ENCODE assay signal across 14 mouse cellular contexts in genomic region chr6:87746059-87746458, GRCm38 (mm10). TPM values are rescaled to one million over a fixed set of nuclear protein-coding genes. Genes with fewer than 3 reads are reported as not detected.
DNase-seq lines count a peak whose midpoint lies in the region; ATAC-seq and TF ChIP-seq lines count a peak whose summit lies in the region.
"Had no signal": no experiment of that assay in that cellular context is flagged by ENCODE, and none has a peak within 500 bp of the region (broad histone marks: within the 10 kb centered on the region; RNA-seq: fewer than 3 reads in every experiment).

No protein-coding gene starts in this region.

- no peak for TF ChIP-seq CTCF in lung, adult 2 months (IDR thresholded peaks at IDR 0.05; ENCODE audit: insufficient read depth, low read length)
- TF ChIP-seq CTCF in hindbrain, postnatal 0 days (IDR thresholded peaks at IDR 0.05; ENCODE audit: low read depth), result no peak

- DNase-seq in heart, adult 18-20 months, result peak; percentile 50 to 61
- DNase-seq in heart, postnatal 4 days, result no peak
- no peak for DNase-seq in lung, adult 2 months
- DNase-seq in lung, postnatal 14 days, result peak; percentile 24
- DNase-seq in cerebellum, adult 11-12 months, result no peak
- no peak for DNase-seq in hindbrain, postnatal 0 days (ENCODE audit: low spot score)
- DNase-seq: cerebellum, postnatal 25 days had no signal

- 30% methylated on average over 3 of the region's 3 CpGs for WGBS in lung, embryonic 15.5 days
- 35% methylated on average over 3 of the region's 3 CpGs for WGBS in lung, adult 2 months
- 61% methylated on average over 3 of the region's 3 CpGs for WGBS in heart, embryonic 13.5 days
- WGBS in hindbrain, postnatal 0 days, result 54% methylated on average over 3 of the region's 3 CpGs

- H3K4me1 ChIP-seq in lung, embryonic 15.5 days, result peaks cover 33% of the 10 kb centered on the region
- H3K4me1 ChIP-seq in lung, adult 2 months (ENCODE audit: control insufficient read depth, insufficient read depth, low read length), result no peaks in the 10 kb centered on the region
- peaks cover 14% of the 10 kb centered on the region for H3K4me1 ChIP-seq in heart, embryonic 13.5 days
- no peaks in the 10 kb centered on the region for H3K4me1 ChIP-seq in hindbrain, postnatal 0 days (ENCODE audit: insufficient read depth, low read length)
- H3K4me1 ChIP-seq: forebrain, embryonic 10.5 days; midbrain, embryonic 12.5 days had no signal

- H3K27ac ChIP-seq in lung, embryonic 15.5 days, result peak overlapping the region; percentile 53
- 0 out of 2 replicates have a peak overlapping the region, but pooled peaks have one; percentile 12 for H3K27ac ChIP-seq in heart, embryonic 13.5 days (replicated peaks)
- no peak overlapping the region for H3K27ac ChIP-seq in hindbrain, postnatal 0 days
- H3K27ac ChIP-seq: forebrain, embryonic 10.5 days; left cerebral cortex, adult 2 months; midbrain, embryonic 12.5 days had no signal

- no peak overlapping the region for H3K4me3 ChIP-seq in lung, embryonic 15.5 days
- no peak overlapping the region for H3K4me3 ChIP-seq in lung, adult 2 months (replicated peaks; ENCODE audit: extremely low read depth, low read depth, low read length)
- H3K4me3 ChIP-seq in heart, embryonic 13.5 days, result no peak overlapping the region
- H3K4me3 ChIP-seq in hindbrain, postnatal 0 days (ENCODE audit: low read length), result no peak overlapping the region
- H3K4me3 ChIP-seq: forebrain, embryonic 10.5 days; left cerebral cortex, adult 2 months; midbrain, embryonic 12.5 days had no signal

- peak; percentile 36; the same call in 1 of the 2 replicates for ATAC-seq in lung, embryonic 15.5 days (ENCODE audit: borderline replicate concordance, extremely low read depth, low FRiP score, low TSS enrichment)
- no peak for ATAC-seq in heart, embryonic 13.5 days (ENCODE audit: extremely low read depth, insufficient number of reproducible peaks, low FRiP score, low TSS enrichment)
- no peak for ATAC-seq in hindbrain, postnatal 0 days

- no peaks in the 10 kb centered on the region for H3K27me3 ChIP-seq in lung, embryonic 15.5 days
- peaks cover 8% of the 10 kb centered on the region for H3K27me3 ChIP-seq in heart, embryonic 13.5 days (replicated peaks)
- no peaks in the 10 kb centered on the region for H3K27me3 ChIP-seq in hindbrain, postnatal 0 days (ENCODE audit: insufficient read depth, low read length)
- H3K27me3 ChIP-seq: midbrain, embryonic 12.5 days had no signal

- no peak overlapping the region for H3K4me2 ChIP-seq in lung, embryonic 15.5 days
- H3K4me2 ChIP-seq in heart, embryonic 13.5 days, result no peak overlapping the region
- H3K4me2 ChIP-seq in hindbrain, postnatal 0 days (ENCODE audit: low read depth, low read length), result no peak overlapping the region
- H3K4me2 ChIP-seq: midbrain, embryonic 12.5 days had no signal

- no peaks in the 10 kb centered on the region for H3K36me3 ChIP-seq in lung, embryonic 15.5 days
- no peaks in the 10 kb centered on the region for H3K36me3 ChIP-seq in heart, embryonic 13.5 days
- no peaks in the 10 kb centered on the region for H3K36me3 ChIP-seq in hindbrain, postnatal 0 days (ENCODE audit: insufficient read depth, low read length)
- H3K36me3 ChIP-seq: forebrain, embryonic 10.5 days; G1E; midbrain, embryonic 12.5 days had no signal

- H3K9me3 ChIP-seq in lung, embryonic 15.5 days, result no peaks in the 10 kb centered on the region
- H3K9me3 ChIP-seq in heart, embryonic 13.5 days, result no peaks in the 10 kb centered on the region
- no peaks in the 10 kb centered on the region for H3K9me3 ChIP-seq in hindbrain, postnatal 0 days (ENCODE audit: low read length)
- H3K9me3 ChIP-seq: forebrain, embryonic 10.5 days; G1E; midbrain, embryonic 12.5 days had no signal

- H3K9ac ChIP-seq in lung, embryonic 15.5 days, result no peak overlapping the region
- no peak overlapping the region for H3K9ac ChIP-seq in heart, embryonic 13.5 days
- H3K9ac ChIP-seq in hindbrain, postnatal 0 days (replicated peaks; ENCODE audit: low read length), result no peak overlapping the region
- H3K9ac ChIP-seq: midbrain, embryonic 12.5 days had no signal

- no peak for TF ChIP-seq POLR2A in lung, adult 2 months (IDR thresholded peaks at IDR 0.05; ENCODE audit: borderline replicate concordance, extremely low read depth, low read depth, low read length)

RNA-seq across cellular contexts. Expression of gene Efcc1, which starts 15.4 kb away (rescaled TPM):
- total RNA-seq in heart, adult 18-20 months (2021), result 1 to 10 TPM in 1 of 2 experiments, under 1 TPM in 1; 0.94 to 1.3 TPM
- 1 to 10 TPM; 1.5 to 2.4 TPM for total RNA-seq in heart, postnatal 4 days (2021)
- 5.4 and 6.0 TPM in 2 replicates for polyA plus RNA-seq in lung, embryonic 15.5 days (2015; fragmentation: Nextera tagmentation; extraction: Ambion mirVana)
- 14.5 and 16.3 TPM in 2 replicates for polyA plus RNA-seq in lung, adult 2 months (2012; rRNA removed)
- 0.43 and 0.52 TPM in 2 replicates for polyA plus RNA-seq in heart, embryonic 13.5 days (2015; fragmentation: Nextera tagmentation; extraction: Ambion mirVana)
- 5.4 and 22.0 TPM in 2 replicates for total RNA-seq in hindbrain, postnatal 0 days (2014; rRNA removed)
- 8.3 TPM in 2 replicates for polyA plus RNA-seq in hindbrain, postnatal 0 days (2015; fragmentation: Nextera tagmentation; extraction: Ambion mirVana)
- polyA plus RNA-seq: G1E had no signal

RNA-seq across cellular contexts. Expression of gene Gp9, which starts 31.8 kb away (rescaled TPM):
- total RNA-seq in heart, adult 18-20 months (2021), result 1 to 10 TPM; 1.2 TPM
- 1 to 10 TPM in 1 of 2 experiments, under 1 TPM in 1; 0.64 to 1.1 TPM for total RNA-seq in heart, postnatal 4 days (2021)
- 3.9 and 4.7 TPM in 2 replicates for polyA plus RNA-seq in lung, embryonic 15.5 days (2015; fragmentation: Nextera tagmentation; extraction: Ambion mirVana)
- polyA plus RNA-seq in lung, adult 2 months (2012; rRNA removed), result 13.1 and 14.9 TPM in 2 replicates
- polyA plus RNA-seq in heart, embryonic 13.5 days (2015; fragmentation: Nextera tagmentation; extraction: Ambion mirVana), result 5.1 and 7.2 TPM in 2 replicates
- total RNA-seq in hindbrain, postnatal 0 days (2014; rRNA removed), result 0.32 TPM in 1 of 2 replicates, not detected in the other
- 0.20 and 0.34 TPM in 2 replicates for polyA plus RNA-seq in hindbrain, postnatal 0 days (2015; fragmentation: Nextera tagmentation; extraction: Ambion mirVana)
- total RNA-seq: adrenal gland, postnatal 36 days had no signal

Comparison
In these comparisons a context has a peak if more than half of its experiments do, and no peak if none do; other contexts are left out.
1. DNase-seq: peak in heart, adult 18-20 months (2 of 2) and lung, postnatal 14 days (single experiment); none in heart, postnatal 4 days (single experiment), lung, adult 2 months (single experiment), cerebellum, adult 11-12 months (single experiment) and hindbrain, postnatal 0 days (single experiment).